8 mouse cellular contexts compared by ENCODE assay signal in genomic region chr15:95527461-95527947, GRCm38 (mm10). TPM values are rescaled to one million over a fixed set of nuclear protein-coding genes. Genes with fewer than 3 reads are reported as not detected.
DNase-seq lines count a peak whose midpoint lies in the region; ATAC-seq lines count a peak whose summit lies in the region.

No protein-coding gene starts in this region.

- intact Hi-C loops in heart, postnatal 10 days (cut with DNase I), result no loop called here

- H3K9me3 ChIP-seq in heart, embryonic 15.5 days (replicated peaks), result no peaks in the 10 kb centered on the region
- no peaks in the 10 kb centered on the region for H3K9me3 ChIP-seq in forebrain, embryonic 11.5 days (ENCODE audit: control insufficient read depth, low read length)
- no peaks in the 10 kb centered on the region for H3K9me3 ChIP-seq in liver, embryonic 15.5 days (replicated peaks)

- H3K36me3 ChIP-seq in heart, embryonic 15.5 days, result no peaks in the 10 kb centered on the region
- H3K36me3 ChIP-seq in forebrain, embryonic 11.5 days (ENCODE audit: control insufficient read depth, insufficient read depth, low read length), result no peaks in the 10 kb centered on the region
- H3K36me3 ChIP-seq in liver, embryonic 15.5 days (replicated peaks), result no peaks in the 10 kb centered on the region

- DNase-seq in heart, postnatal 10 days, result no peak
- peak; percentile 34 for DNase-seq in R1 (ENCODE audit: low read depth, low spot score)
- peak; percentile 72 for DNase-seq in forebrain, embryonic 11.5 days (ENCODE audit: low spot score)
- no peak for DNase-seq in layer of hippocampus, adult 11-12 months (ENCODE audit: low spot score)
- no peak for DNase-seq in lung, postnatal 10 days
- no peak for DNase-seq in B cell, adult 2 months

- H3K4me2 ChIP-seq in heart, embryonic 15.5 days, result peak overlapping the region; percentile 82
- peak overlapping the region; percentile 91 for H3K4me2 ChIP-seq in forebrain, embryonic 11.5 days (ENCODE audit: low read depth, low read length, severe bottlenecking)
- H3K4me2 ChIP-seq in liver, embryonic 15.5 days, result peak overlapping the region; percentile 30

- ATAC-seq in heart, embryonic 15.5 days (replicated peaks; ENCODE audit: insufficient number of reproducible peaks, insufficient read depth, low FRiP score, low read depth), result no peak
- peak; percentile 25 for ATAC-seq in forebrain, embryonic 11.5 days (replicated peaks; ENCODE audit: low FRiP score)
- ATAC-seq in liver, embryonic 15.5 days (ENCODE audit: insufficient read depth), result no peak

- under 1% methylated on average over 28 of the region's 28 CpGs for WGBS in heart, embryonic 15.5 days
- 0% methylated on average over 28 of the region's 28 CpGs for WGBS in forebrain, embryonic 11.5 days
- WGBS in liver, embryonic 15.5 days (ENCODE audit: insufficient replicate concordance), result under 1% methylated on average over 28 of the region's 28 CpGs

- H3K4me3 ChIP-seq in heart, embryonic 15.5 days, result peak overlapping the region; percentile 46
- peak overlapping the region; percentile 75 for H3K4me3 ChIP-seq in forebrain, embryonic 11.5 days (ENCODE audit: low read depth, low read length)
- peak overlapping the region; percentile 11; the same call in 1 of the 2 replicates for H3K4me3 ChIP-seq in liver, embryonic 15.5 days (replicated peaks)

- no peak overlapping the region for H3K9ac ChIP-seq in heart, embryonic 15.5 days
- peak overlapping the region; percentile 79 for H3K9ac ChIP-seq in forebrain, embryonic 11.5 days (ENCODE audit: low read length)
- H3K9ac ChIP-seq in liver, embryonic 15.5 days, result no peak overlapping the region

- peaks cover 52% of the 10 kb centered on the region for H3K27me3 ChIP-seq in heart, embryonic 15.5 days
- H3K27me3 ChIP-seq in forebrain, embryonic 11.5 days (ENCODE audit: control insufficient read depth, insufficient read depth, low read length), result no peaks in the 10 kb centered on the region
- peaks cover 42% of the 10 kb centered on the region for H3K27me3 ChIP-seq in liver, embryonic 15.5 days

- no peak overlapping the region for H3K27ac ChIP-seq in heart, embryonic 15.5 days
- 0 out of 2 replicates have a peak overlapping the region, but pooled peaks have one; percentile 12 for H3K27ac ChIP-seq in forebrain, embryonic 11.5 days (ENCODE audit: low read depth, low read length)
- H3K27ac ChIP-seq in liver, embryonic 15.5 days (replicated peaks), result no peak overlapping the region

- H3K4me1 ChIP-seq in heart, embryonic 15.5 days (replicated peaks), result peaks cover 10% of the 10 kb centered on the region; the same call in 1 of the 2 replicates
- H3K4me1 ChIP-seq in forebrain, embryonic 11.5 days (replicated peaks; ENCODE audit: control insufficient read depth, insufficient read depth, low read length), result peaks cover 5% of the 10 kb centered on the region; the same call in 1 of the 2 replicates
- H3K4me1 ChIP-seq in liver, embryonic 15.5 days (replicated peaks), result no peaks in the 10 kb centered on the region

RNA-seq across cellular contexts. Expression of gene Nell2, which starts 0.9 kb away (rescaled TPM):
- 0.91 and 3.0 TPM in 2 replicates for polyA plus RNA-seq in heart, embryonic 15.5 days (2015; fragmentation: Nextera tagmentation; extraction: Ambion mirVana)
- total RNA-seq in heart, postnatal 10 days (2021), result under 1 TPM in 1 of 2 experiments, not detected in 1; 0.26 TPM
- 67.0 and 71.0 TPM in 2 replicates for polyA plus RNA-seq in forebrain, embryonic 11.5 days (2014; fragmentation: Nextera tagmentation; extraction: Ambion mirVana)
- polyA plus RNA-seq in liver, embryonic 15.5 days (2015; fragmentation: Nextera tagmentation; extraction: Ambion mirVana), result 0.35 and 0.36 TPM in 2 replicates

Comparison
In these comparisons a context has a peak if more than half of its experiments do, and no peak if none do; other contexts are left out.
1. H3K4me2 ChIP-seq: peak in every context shown above with its lines; median percentile 91 in forebrain, embryonic 11.5 days; 82 in heart, embryonic 15.5 days; 30 in liver, embryonic 15.5 days.
2. H3K4me3 ChIP-seq: peak in every context shown above with its lines; median percentile 75 in forebrain, embryonic 11.5 days; 46 in heart, embryonic 15.5 days; 11 in liver, embryonic 15.5 days.
3. DNase-seq: peak in R1 (single experiment) and forebrain, embryonic 11.5 days (single experiment); none in heart, postnatal 10 days (0 of 2), layer of hippocampus, adult 11-12 months (single experiment), lung, postnatal 10 days (single experiment) and B cell, adult 2 months (0 of 2).
4. RNA of gene Nell2, which starts 0.9 kb away (polyA plus RNA-seq): 67.0 to 71.0 TPM in forebrain, embryonic 11.5 days; 0.91 to 3.0 TPM in heart, embryonic 15.5 days and 0.35 to 0.36 TPM in liver, embryonic 15.5 days; every median in the first group is over 10 times any median in the second.